In genomic region chr7:116715234-116716046, GRCm38 (mm10) we compare ENCODE assay signal across 13 mouse cellular contexts.
DNase-seq lines count a peak whose midpoint lies in the region; ATAC-seq lines count a peak whose summit lies in the region.
"Had no signal": no experiment of that assay in that cellular context is flagged by ENCODE, and none has a peak within 500 bp of the region (broad histone marks: within the 10 kb centered on the region; RNA-seq: fewer than 3 reads in every experiment).

No protein-coding gene starts in this region.

- no peak overlapping the region for H3K9ac ChIP-seq in limb, embryonic 15.5 days
- H3K9ac ChIP-seq: embryonic facial prominence, embryonic 15.5 days; hindbrain, embryonic 13.5 days had no signal

- H3K27me3 ChIP-seq in limb, embryonic 15.5 days: no peaks in the 10 kb centered on the region
- no peaks in the 10 kb centered on the region for H3K27me3 ChIP-seq in limb, embryonic 10.5 days (ENCODE audit: low read depth, poor library complexity, severe bottlenecking)
- H3K27me3 ChIP-seq: embryonic facial prominence, embryonic 15.5 days; megakaryocyte, embryonic 14.5 days had no signal

- H3K4me3 ChIP-seq in limb, embryonic 15.5 days: no peak overlapping the region
- no peak overlapping the region for H3K4me3 ChIP-seq in limb, embryonic 10.5 days
- no peak overlapping the region for H3K4me3 ChIP-seq in brown adipose tissue, adult 24 weeks (ENCODE audit: insufficient read depth, low read depth, low read length)
- H3K4me3 ChIP-seq: embryonic facial prominence, embryonic 15.5 days; hindbrain, embryonic 13.5 days had no signal

- H3K27ac ChIP-seq in limb, embryonic 15.5 days: no peak overlapping the region
- no peak overlapping the region for H3K27ac ChIP-seq in limb, embryonic 10.5 days
- H3K27ac ChIP-seq in brown adipose tissue, adult 24 weeks (replicated peaks; ENCODE audit: low read depth, low read length): peak overlapping the region; percentile 95
- H3K27ac ChIP-seq: embryonic facial prominence, embryonic 15.5 days; hindbrain, embryonic 13.5 days had no signal

- 0 out of 2 replicates have a peak, but pooled peaks cover 4% of the 10 kb centered on the region for H3K4me1 ChIP-seq in limb, embryonic 15.5 days
- H3K4me1 ChIP-seq in limb, embryonic 10.5 days: 0 out of 2 replicates have a peak, but pooled peaks cover 3% of the 10 kb centered on the region
- H3K4me1 ChIP-seq in brown adipose tissue, adult 24 weeks (ENCODE audit: control insufficient read depth, insufficient read depth, insufficient read length, low read length): peaks cover 23% of the 10 kb centered on the region
- H3K4me1 ChIP-seq: embryonic facial prominence, embryonic 15.5 days; hindbrain, embryonic 13.5 days; megakaryocyte, embryonic 14.5 days had no signal

- no peak overlapping the region for H3K4me2 ChIP-seq in limb, embryonic 15.5 days
- H3K4me2 ChIP-seq: embryonic facial prominence, embryonic 15.5 days; hindbrain, embryonic 13.5 days had no signal

- H3K9me3 ChIP-seq in limb, embryonic 15.5 days: no peaks in the 10 kb centered on the region
- H3K9me3 ChIP-seq in limb, embryonic 10.5 days (replicated peaks): no peaks in the 10 kb centered on the region
- H3K9me3 ChIP-seq: embryonic facial prominence, embryonic 15.5 days; hindbrain, embryonic 13.5 days had no signal

- H3K36me3 ChIP-seq in limb, embryonic 15.5 days: no peaks in the 10 kb centered on the region
- H3K36me3 ChIP-seq in limb, embryonic 10.5 days: no peaks in the 10 kb centered on the region
- H3K36me3 ChIP-seq: embryonic facial prominence, embryonic 15.5 days; G1E; hindbrain, embryonic 13.5 days had no signal

- WGBS in limb, embryonic 15.5 days: 53% methylated on average over 10 of the region's 10 CpGs
- 73% methylated on average over 10 of the region's 10 CpGs for WGBS in limb, embryonic 10.5 days

- DNase-seq in limb, embryonic 10.5 days (ENCODE audit: low spot score): no peak
- peak; percentile 44 for DNase-seq in skeletal muscle tissue, adult 2 months (ENCODE audit: low read depth, low spot score)
- no peak for DNase-seq in urinary bladder, adult 18-20 months (ENCODE audit: low spot score in 2 of 2)
- DNase-seq in Muller cell, postnatal 12 days (ENCODE audit: inconsistent ontology term): no peak
- DNase-seq: cerebellum, adult 9-11 months; retina, postnatal 1 day had no signal

- ATAC-seq in limb, embryonic 15.5 days (ENCODE audit: insufficient number of reproducible peaks, low FRiP score, low TSS enrichment, low read depth): 0 out of 2 replicates have a peak, but pooled peaks have one; percentile 14
- peak; percentile 76 for ATAC-seq in inflammation-experienced regulatory T-cells, adult 6 months
